Mouse (Mus musculus): ENCODE measurements around the gene Nrxn3.

DNA sequence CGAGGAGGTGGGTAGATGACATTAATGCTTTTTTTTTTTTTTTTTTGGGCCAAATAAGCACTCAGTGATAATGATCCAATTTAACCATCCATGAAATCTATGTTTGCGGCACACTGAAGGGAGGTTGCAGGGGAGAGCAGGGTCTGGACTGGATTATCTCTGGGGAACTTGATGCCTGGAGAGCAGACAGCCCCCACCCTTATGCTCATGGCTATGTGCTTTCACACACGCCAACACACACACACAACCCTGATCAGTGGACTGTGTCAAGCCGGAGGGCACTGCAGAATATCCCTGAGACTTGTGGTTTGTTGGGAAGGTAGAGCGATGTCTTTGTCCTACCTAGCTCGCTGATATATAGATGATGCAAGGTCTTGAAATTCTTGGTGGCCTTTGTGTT lies 4.1 kb downstream of the Nrxn3 start:
- TF ChIP-seq GATA1 (IDR thresholded peaks at IDR 0.05; ENCODE audit: borderline replicate concordance, low read length), result no peak
- no peak for TF ChIP-seq FLI1 (IDR thresholded peaks at IDR 0.05; ENCODE audit: low read length)
